Mouse (Mus musculus): Measurements from ENCODE around the gene Gpr61. TPM values are rescaled to one million over a fixed set of nuclear protein-coding genes. Genes with fewer than 3 reads are reported as not detected.

Gpr61 gene
- polyA plus RNA-seq, 1 experiment, result not detected

DNA sequence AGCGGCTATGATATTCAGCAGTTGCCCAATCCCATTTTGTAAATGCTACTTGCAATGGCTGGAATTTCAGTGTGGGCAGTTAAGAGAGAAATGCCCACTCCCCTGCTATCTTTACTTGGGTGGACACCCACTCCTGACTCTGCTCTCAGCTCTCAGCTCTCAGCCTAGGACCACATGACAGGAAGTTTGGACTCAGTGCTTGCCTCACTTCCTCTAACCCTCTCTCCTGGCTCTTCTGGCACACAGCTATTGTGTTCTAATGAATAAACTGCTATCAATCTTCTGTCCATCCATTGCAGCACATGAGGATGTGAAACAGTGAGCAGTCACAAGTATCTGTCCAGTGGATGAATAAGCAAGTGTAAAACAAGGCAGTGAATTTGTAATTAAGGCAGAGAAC is 22.2 kb downstream of the Gpr61 start:
- 52% methylated on average over 1 of the region's 1 CpGs for WGBS
- no peak for DNase-seq
- Histone ChIP-seq H3K4me3 (replicated peaks; ENCODE audit: extremely low read depth, low read depth, low read length) (no peak overlapping the region), H3K4me1 (ENCODE audit: control insufficient read depth, insufficient read depth, low read length) (peaks cover 4% of the 10 kb centered on the region; the same call in 1 of the 2 replicates)
- no peak for TF ChIP-seq CTCF (IDR thresholded peaks at IDR 0.05; ENCODE audit: insufficient read depth, low read length)
- no peak for TF ChIP-seq POLR2A (IDR thresholded peaks at IDR 0.05; ENCODE audit: borderline replicate concordance, extremely low read depth, low read depth, low read length)

GRCm38 (mm10) chr3:108131821-108132220 is 22.9 kb downstream of the Gpr61 start:
- 63% methylated on average over 1 of the region's 1 CpGs for WGBS
- DNase-seq, result no peak
- Histone ChIP-seq H3K4me3 (replicated peaks; ENCODE audit: extremely low read depth, low read depth, low read length) (no peak overlapping the region), H3K4me1 (ENCODE audit: control insufficient read depth, insufficient read depth, low read length) (peaks cover 4% of the 10 kb centered on the region; the same call in 1 of the 2 replicates)
- TF ChIP-seq POLR2A (IDR thresholded peaks at IDR 0.05; ENCODE audit: borderline replicate concordance, extremely low read depth, low read depth, low read length) (no peak), CTCF (IDR thresholded peaks at IDR 0.05; ENCODE audit: insufficient read depth, low read length) (no peak)

DNA sequence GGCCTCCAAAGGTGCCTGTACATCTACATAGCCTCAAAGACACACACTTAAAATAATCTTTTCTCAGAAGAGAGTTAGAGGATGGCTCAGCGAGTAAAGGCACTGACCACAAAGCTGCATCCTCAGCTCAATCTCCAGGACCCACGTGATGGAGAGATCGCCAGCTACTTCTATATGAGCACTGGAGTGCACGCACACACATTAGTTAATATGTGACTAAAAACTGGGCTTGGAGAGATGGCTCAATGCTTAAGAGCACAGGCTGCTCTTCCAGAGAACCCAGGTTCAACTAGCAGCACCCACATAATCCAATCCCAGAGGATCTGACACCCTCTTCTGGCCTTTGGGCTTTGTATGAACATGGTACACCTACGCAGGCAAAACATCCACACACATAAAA is 23.5 kb downstream of the Gpr61 start:
- 71% methylated on average over 5 of the region's 5 CpGs for WGBS
- Histone ChIP-seq H3K4me3 (replicated peaks; ENCODE audit: extremely low read depth, low read depth, low read length) (no peak overlapping the region), H3K4me1 (ENCODE audit: control insufficient read depth, insufficient read depth, low read length) (peaks cover 4% of the 10 kb centered on the region; the same call in 1 of the 2 replicates)
- TF ChIP-seq CTCF (IDR thresholded peaks at IDR 0.05; ENCODE audit: insufficient read depth, low read length), result no peak
- no peak for TF ChIP-seq POLR2A (IDR thresholded peaks at IDR 0.05; ENCODE audit: borderline replicate concordance, extremely low read depth, low read depth, low read length)
- no peak for DNase-seq

DNA sequence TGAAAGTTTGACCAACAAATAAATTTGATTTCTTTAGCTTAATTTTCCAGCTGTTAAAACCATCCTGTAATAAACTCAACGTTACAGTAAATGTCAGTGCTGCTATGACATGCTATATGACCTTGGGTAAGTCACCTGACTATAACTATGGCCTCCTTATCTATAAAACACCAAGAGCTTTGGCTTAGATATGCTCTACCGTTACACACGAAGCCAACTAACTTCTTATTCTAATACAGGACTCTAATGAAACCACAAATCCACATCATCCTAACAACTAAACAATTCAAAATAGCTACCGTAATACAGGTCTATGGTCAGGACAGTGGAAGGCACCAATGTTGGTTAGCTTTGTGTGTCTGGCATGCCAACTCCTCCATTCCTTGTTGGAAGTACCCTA is 24.9 kb downstream of the Gpr61 start:
- WGBS, result 85% methylated on average over 4 of the region's 4 CpGs

DNA sequence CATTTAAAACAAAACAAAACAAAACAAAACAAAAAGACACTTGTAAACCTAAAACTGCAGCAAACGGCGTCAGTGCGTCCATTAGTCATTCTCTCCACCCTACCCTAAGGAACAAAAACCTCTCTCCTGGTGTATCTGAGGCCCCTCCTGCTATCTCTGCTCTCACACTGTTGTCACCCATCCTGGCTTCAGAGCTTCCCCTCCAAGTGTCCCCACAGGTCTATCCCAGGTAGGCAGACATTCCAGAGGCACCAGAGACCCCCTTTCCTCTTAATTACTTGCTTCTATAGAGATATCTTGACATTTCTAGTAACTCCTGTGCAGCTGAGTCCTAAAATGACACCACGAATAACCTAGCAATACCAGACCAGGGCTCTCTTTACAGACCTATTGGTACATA is 25.3 kb downstream of the Gpr61 start:
- no peak overlapping the region for H3K4me3 ChIP-seq (replicated peaks; ENCODE audit: extremely low read depth, low read depth, low read length)
- TF ChIP-seq POLR2A (IDR thresholded peaks at IDR 0.05; ENCODE audit: borderline replicate concordance, extremely low read depth, low read depth, low read length) (no peak), CTCF (IDR thresholded peaks at IDR 0.05; ENCODE audit: insufficient read depth, low read length) (no peak)
- 86% methylated on average over 4 of the region's 4 CpGs for WGBS

More for the DNA sequence above, 24.9 kb downstream of the Gpr61 start:
- peaks cover 4% of the 10 kb centered on the region; the same call in 1 of the 2 replicates for H3K4me1 ChIP-seq (ENCODE audit: control insufficient read depth, insufficient read depth, low read length)
- TF ChIP-seq CTCF (IDR thresholded peaks at IDR 0.05; ENCODE audit: insufficient read depth, low read length) (no peak), POLR2A (IDR thresholded peaks at IDR 0.05; ENCODE audit: borderline replicate concordance, extremely low read depth, low read depth, low read length) (no peak)
- DNase-seq, result no peak
- no peak overlapping the region for H3K4me3 ChIP-seq (replicated peaks; ENCODE audit: extremely low read depth, low read depth, low read length)

GRCm38 (mm10) chr3:108128520-108128919 is 26.2 kb downstream of the Gpr61 start:
- no peak for DNase-seq
- TF ChIP-seq CTCF (IDR thresholded peaks at IDR 0.05; ENCODE audit: insufficient read depth, low read length) (no peak), POLR2A (IDR thresholded peaks at IDR 0.05; ENCODE audit: borderline replicate concordance, extremely low read depth, low read depth, low read length) (no peak)
- Histone ChIP-seq H3K4me1 (ENCODE audit: control insufficient read depth, insufficient read depth, low read length) (peaks cover 5% of the 10 kb centered on the region; the same call in 1 of the 2 replicates), H3K4me3 (replicated peaks; ENCODE audit: extremely low read depth, low read depth, low read length) (no peak overlapping the region)
- WGBS, result 76% methylated on average over 5 of the region's 5 CpGs

More for the DNA sequence above, 25.3 kb downstream of the Gpr61 start:
- no peak for DNase-seq
- peaks cover 4% of the 10 kb centered on the region; the same call in 1 of the 2 replicates for H3K4me1 ChIP-seq (ENCODE audit: control insufficient read depth, insufficient read depth, low read length)

DNA sequence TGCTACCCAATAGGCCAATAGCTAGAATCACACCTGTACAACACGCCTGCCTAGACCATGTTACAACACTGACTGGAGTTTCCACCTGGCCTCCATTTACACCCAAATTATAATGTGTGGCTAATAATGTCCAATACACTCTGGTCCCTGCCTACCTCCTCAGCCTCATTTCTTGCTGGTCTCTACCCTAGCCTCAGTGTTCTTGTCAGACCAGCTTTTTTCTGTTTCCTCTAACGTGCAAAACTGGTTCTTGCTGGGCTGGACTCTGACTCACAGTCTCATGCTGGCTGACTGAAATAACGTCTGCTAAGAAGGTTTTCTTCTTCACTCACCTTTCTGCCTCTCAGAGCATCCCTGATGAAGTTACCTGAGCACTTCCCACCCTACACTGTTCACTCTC is 28.4 kb downstream of the Gpr61 start:
- no peak overlapping the region for H3K4me3 ChIP-seq (replicated peaks; ENCODE audit: extremely low read depth, low read depth, low read length)
- no peak for DNase-seq
- WGBS, result 77% methylated on average over 3 of the region's 3 CpGs
- peaks cover 2% of the 10 kb centered on the region; the same call in 1 of the 2 replicates for H3K4me1 ChIP-seq (ENCODE audit: control insufficient read depth, insufficient read depth, low read length)
- TF ChIP-seq CTCF (IDR thresholded peaks at IDR 0.05; ENCODE audit: insufficient read depth, low read length), result no peak
- no peak for TF ChIP-seq POLR2A (IDR thresholded peaks at IDR 0.05; ENCODE audit: borderline replicate concordance, extremely low read depth, low read depth, low read length)

DNA sequence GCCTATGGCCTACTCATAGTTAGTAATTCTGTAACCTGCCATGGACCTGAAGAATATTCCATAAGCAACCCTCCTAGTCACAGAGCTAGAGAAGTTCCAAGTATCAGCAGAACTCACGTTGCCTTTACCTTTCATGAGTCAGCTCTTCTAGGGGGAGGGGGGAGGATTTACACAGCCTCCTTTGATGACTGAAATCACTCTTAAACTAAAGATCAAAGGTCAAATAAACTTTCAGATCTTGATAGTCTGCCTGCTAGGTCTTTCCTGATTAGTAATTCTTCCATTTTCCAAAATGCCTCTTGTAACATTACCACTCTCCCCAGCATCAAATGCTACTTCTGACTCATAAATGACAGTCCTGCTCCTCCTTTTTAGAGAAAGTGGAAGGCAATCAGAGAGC is 30.6 kb downstream of the Gpr61 start:
- WGBS, result 33% methylated on average over 1 of the region's 1 CpGs
- TF ChIP-seq CTCF (IDR thresholded peaks at IDR 0.05; ENCODE audit: insufficient read depth, low read length) (no peak), POLR2A (IDR thresholded peaks at IDR 0.05; ENCODE audit: borderline replicate concordance, extremely low read depth, low read depth, low read length) (no peak)
- DNase-seq, result no peak
- H3K4me1 ChIP-seq (ENCODE audit: control insufficient read depth, insufficient read depth, low read length), result peaks cover 2% of the 10 kb centered on the region; the same call in 1 of the 2 replicates
- H3K4me3 ChIP-seq (replicated peaks; ENCODE audit: extremely low read depth, low read depth, low read length), result no peak overlapping the region

- Histone ChIP-seq H3K4me1 (ENCODE audit: control insufficient read depth, insufficient read depth, low read length) (0 out of 2 replicates have a peak, but pooled peaks cover 2% of the 10 kb centered on the region), H3K4me3 (replicated peaks; ENCODE audit: extremely low read depth, low read depth, low read length) (no peak overlapping the region)
- no peak for DNase-seq
- no peak for TF ChIP-seq CTCF (IDR thresholded peaks at IDR 0.05; ENCODE audit: insufficient read depth, low read length)
- TF ChIP-seq POLR2A (IDR thresholded peaks at IDR 0.05; ENCODE audit: borderline replicate concordance, extremely low read depth, low read depth, low read length), result no peak
- 66% methylated on average over 5 of the region's 5 CpGs for WGBS
Measured at GRCm38 (mm10) chr3:108123242-108123641, 31.4 kb downstream of the Gpr61 start.

- 74% methylated on average over 3 of the region's 3 CpGs for WGBS
- Histone ChIP-seq H3K4me3 (replicated peaks; ENCODE audit: extremely low read depth, low read depth, low read length) (no peak overlapping the region), H3K4me1 (ENCODE audit: control insufficient read depth, insufficient read depth, low read length) (0 out of 2 replicates have a peak, but pooled peaks cover 2% of the 10 kb centered on the region)
- TF ChIP-seq CTCF (IDR thresholded peaks at IDR 0.05; ENCODE audit: insufficient read depth, low read length) (no peak), POLR2A (IDR thresholded peaks at IDR 0.05; ENCODE audit: borderline replicate concordance, extremely low read depth, low read depth, low read length) (no peak)
- DNase-seq, result no peak
Measured at GRCm38 (mm10) chr3:108121101-108121500, 33.6 kb downstream of the Gpr61 start.

Measured in lung, adult 2 months (tissue).